Mouse (Mus musculus) ES-E14 (cell line): ENCODE data around the gene Cdk4.
"Not testable (repeated sequence)": the region's sequence is repeated elsewhere in the genome, so short reads cannot be mapped to it uniquely, and the experiment has no call there.

Source experiments
- CHD2 ChIP-seq: IDR thresholded peaks from 2 replicates; pipeline ENCODE4 v1.6.1; 2014; ENCODE audit warnings: mild to moderate bottlenecking, low read depth, low read length, inconsistent platforms
- HCFC1 ChIP-seq: IDR thresholded peaks from 2 replicates; pipeline ENCODE4 v1.6.1; 2012; ENCODE audit warnings: low read length, inconsistent platforms, borderline replicate concordance; ENCODE audit not compliant: insufficient read depth

DNA sequence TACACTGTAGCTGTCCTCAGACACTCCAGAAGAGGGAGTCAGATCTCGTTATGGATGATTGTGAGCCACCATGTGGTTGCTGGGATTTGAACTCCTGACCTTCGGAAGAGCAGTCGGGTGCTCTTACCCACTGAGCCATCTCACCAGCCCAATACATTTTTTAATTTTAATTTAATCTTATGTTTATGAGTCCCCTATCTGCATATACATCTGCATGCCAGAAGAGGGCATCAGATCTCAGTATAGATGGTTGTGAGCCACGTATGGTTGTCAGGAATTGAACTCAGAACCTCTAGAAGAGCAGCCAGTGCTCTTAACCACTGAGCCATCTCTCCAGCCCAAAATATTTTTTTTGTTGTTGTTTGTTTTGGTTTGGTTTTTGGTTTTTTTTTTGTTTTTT lies 8.9 kb downstream of the Cdk4 start:
- not testable (repeated sequence) for TF ChIP-seq HCFC1, CHD2
